Mouse (Mus musculus) midbrain, postnatal 0 days (tissue): Measurements from ENCODE around the gene Acoxl. TPM values are rescaled to one million over a fixed set of nuclear protein-coding genes. Genes with fewer than 3 reads are reported as not detected.

ENCODE experiments used
- ATAC-seq: fragments of 200-750 bp; cut with Nextera tagmentation; 2 replicates; pipeline ENCODE4 v1.8.0; 2017; ENCODE audit warnings: moderate number of reproducible peaks, mild to moderate bottlenecking, moderate TSS enrichment, moderate library complexity; ENCODE audit not compliant: low FRiP score
- DNase-seq: peaks from one replicate; pipeline ENCODE4 v3.0.0-alpha.2; 2015; ENCODE audit warnings: low spot score
- H3K27ac ChIP-seq: fragments of 300-500 bp; sonication (generic); 2 replicates; pipeline ENCODE4 v1.5.1; 2014; ENCODE audit warnings: low read depth, mild to moderate bottlenecking, low read length, mixed read lengths
- H3K27me3 ChIP-seq: fragments of 300-500 bp; sonication (generic); 2 replicates; pipeline ENCODE4 v1.6.1; 2014; ENCODE audit warnings: low read length, control low read depth, mixed read lengths; ENCODE audit not compliant: insufficient read depth
- H3K36me3 ChIP-seq: fragments of 300-500 bp; sonication (generic); 2 replicates; pipeline ENCODE4 v1.6.1; 2014; ENCODE audit warnings: low read length, control low read depth, mixed read lengths; ENCODE audit not compliant: insufficient read depth
- H3K4me1 ChIP-seq: fragments of 300-500 bp; sonication (generic); 2 replicates; pipeline ENCODE4 v1.6.1; 2014; ENCODE audit warnings: mild to moderate bottlenecking, control low read depth, antibody characterized with exemption, low read length, mixed read lengths; ENCODE audit not compliant: insufficient read depth
- H3K4me2 ChIP-seq: fragments of 300-500 bp; sonication (generic); 2 replicates; pipeline ENCODE4 v1.6.1; 2014; ENCODE audit warnings: low read depth, mild to moderate bottlenecking, low read length, mixed read lengths; ENCODE audit not compliant: poor library complexity, severe bottlenecking
- H3K4me3 ChIP-seq: fragments of 300-500 bp; sonication (generic); 2 replicates; pipeline ENCODE4 v1.5.1; 2014; ENCODE audit warnings: low read depth, mild to moderate bottlenecking, low read length, moderate library complexity
- H3K9ac ChIP-seq: fragments of 300-500 bp; sonication (generic); replicated peaks from 2 replicates; pipeline ENCODE4 v1.6.1; 2014; ENCODE audit warnings: mild to moderate bottlenecking, low read length, moderate library complexity, mixed read lengths; ENCODE audit not compliant: poor library complexity, severe bottlenecking
- H3K9me3 ChIP-seq: fragments of 300-500 bp; sonication (generic); 2 replicates; pipeline ENCODE4 v1.6.1; 2016; ENCODE audit warnings: low read length, control low read depth
- CTCF ChIP-seq: IDR thresholded peaks from 2 replicates; pipeline ENCODE4 v1.5.1; 2016; ENCODE audit warnings: antibody characterized with exemption, mild to moderate bottlenecking
- WGBS: fragments of 180-500 bp; shearing (Covaris S2); extraction: QIAGEN DNeasy Blood & Tissue Kit; methylation state at CpG from one replicate; pipeline ENCODE4 v1.1.7; 2014; 5-methylcytosine and 5-hydroxymethylcytosine counted together
- polyA plus RNA-seq: library from polyadenylated mRNA; unstranded; fragments of >200 nt; fragmentation: Nextera tagmentation; extraction: Ambion mirVana; gene quantifications from 2 replicates; pipeline ENCODE4 v1.2.1, GENCODE M21; 2015
- total RNA-seq: library from RNA; depleted of rRNA; stranded (reverse); fragments of >200 nt; gene quantifications from 2 replicates; pipeline ENCODE4 v1.2.3, GENCODE M21; 2014

Acoxl gene
- total and polyA plus RNA-seq, 2 experiments from 2014 or later: 0.05 to 0.12 TPM

- Histone ChIP-seq H3K27me3 (no peaks in the 10 kb centered on the region), H3K4me3 (no peak overlapping the region), H3K9ac (no peak overlapping the region), H3K4me2 (no peak overlapping the region), H3K4me1 (no peaks in the 10 kb centered on the region), H3K9me3 (no peaks in the 10 kb centered on the region), H3K36me3 (no peaks in the 10 kb centered on the region), H3K27ac (no peak overlapping the region)
- DNase-seq: no peak
- ATAC-seq: no peak
- WGBS: 88% methylated on average over 5 of the region's 5 CpGs
- no peak for TF ChIP-seq CTCF
Measured at GRCm38 (mm10) chr2:128134474-128134873, 295.8 kb downstream of the Acoxl start.

GRCm38 (mm10) chr2:128134948-128135347 lies 296.3 kb downstream of the Acoxl start:
- DNase-seq (no peak), ATAC-seq (no peak)
- H3K4me2 ChIP-seq: no peak overlapping the region
- H3K27ac ChIP-seq: no peak overlapping the region
- TF ChIP-seq CTCF: 0 out of 2 replicates have a peak, but pooled peaks have one; percentile 11
- H3K27me3 ChIP-seq: no peaks in the 10 kb centered on the region
- H3K9ac ChIP-seq: no peak overlapping the region
- H3K4me1 ChIP-seq: no peaks in the 10 kb centered on the region
- 72% methylated on average over 8 of the region's 8 CpGs for WGBS
- no peaks in the 10 kb centered on the region for H3K36me3 ChIP-seq
- no peak overlapping the region for H3K4me3 ChIP-seq
- no peaks in the 10 kb centered on the region for H3K9me3 ChIP-seq

DNA sequence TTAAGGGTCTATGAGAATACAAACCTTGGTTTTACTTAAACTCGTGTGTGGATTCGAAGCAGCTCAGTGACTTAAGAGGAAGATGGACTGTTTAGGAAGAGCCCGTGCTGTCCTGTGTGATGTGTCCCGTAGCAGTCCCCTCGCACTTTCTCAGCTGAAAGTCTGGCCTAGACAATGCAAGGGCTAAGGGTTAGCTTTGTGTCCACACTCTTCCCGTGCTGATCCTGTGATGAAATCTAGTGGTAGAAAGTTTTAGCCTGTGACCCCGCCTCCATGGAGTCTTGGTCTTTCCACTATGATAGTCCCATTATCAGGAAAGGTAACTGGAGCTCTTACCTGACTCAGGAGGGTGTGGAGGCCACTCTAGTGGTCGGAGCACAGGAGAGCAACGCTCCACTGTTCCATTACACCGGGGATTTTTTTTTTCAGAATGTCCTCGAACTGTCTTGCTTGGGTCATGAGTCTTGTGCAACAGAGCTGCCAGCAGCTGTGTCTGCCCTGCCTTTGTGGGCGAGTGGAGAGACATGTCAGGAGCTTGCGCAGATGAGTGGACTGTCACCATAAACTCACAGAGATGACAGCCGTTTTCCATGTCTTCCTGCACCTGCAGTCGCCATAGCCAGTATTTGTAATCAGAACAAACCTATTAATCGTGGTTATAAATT lies 298.2 kb downstream of the Acoxl start:
- no peak for DNase-seq
- H3K9me3 ChIP-seq: no peaks in the 10 kb centered on the region
- H3K27ac ChIP-seq: no peak overlapping the region
- H3K4me1 ChIP-seq: no peaks in the 10 kb centered on the region
- no peak overlapping the region for H3K9ac ChIP-seq
- no peak for ATAC-seq
- H3K36me3 ChIP-seq: no peaks in the 10 kb centered on the region
- TF ChIP-seq CTCF: no peak
- no peak overlapping the region for H3K4me3 ChIP-seq
- 87% methylated on average over 16 of the region's 16 CpGs for WGBS
- no peak overlapping the region for H3K4me2 ChIP-seq
- H3K27me3 ChIP-seq: no peaks in the 10 kb centered on the region

DNA sequence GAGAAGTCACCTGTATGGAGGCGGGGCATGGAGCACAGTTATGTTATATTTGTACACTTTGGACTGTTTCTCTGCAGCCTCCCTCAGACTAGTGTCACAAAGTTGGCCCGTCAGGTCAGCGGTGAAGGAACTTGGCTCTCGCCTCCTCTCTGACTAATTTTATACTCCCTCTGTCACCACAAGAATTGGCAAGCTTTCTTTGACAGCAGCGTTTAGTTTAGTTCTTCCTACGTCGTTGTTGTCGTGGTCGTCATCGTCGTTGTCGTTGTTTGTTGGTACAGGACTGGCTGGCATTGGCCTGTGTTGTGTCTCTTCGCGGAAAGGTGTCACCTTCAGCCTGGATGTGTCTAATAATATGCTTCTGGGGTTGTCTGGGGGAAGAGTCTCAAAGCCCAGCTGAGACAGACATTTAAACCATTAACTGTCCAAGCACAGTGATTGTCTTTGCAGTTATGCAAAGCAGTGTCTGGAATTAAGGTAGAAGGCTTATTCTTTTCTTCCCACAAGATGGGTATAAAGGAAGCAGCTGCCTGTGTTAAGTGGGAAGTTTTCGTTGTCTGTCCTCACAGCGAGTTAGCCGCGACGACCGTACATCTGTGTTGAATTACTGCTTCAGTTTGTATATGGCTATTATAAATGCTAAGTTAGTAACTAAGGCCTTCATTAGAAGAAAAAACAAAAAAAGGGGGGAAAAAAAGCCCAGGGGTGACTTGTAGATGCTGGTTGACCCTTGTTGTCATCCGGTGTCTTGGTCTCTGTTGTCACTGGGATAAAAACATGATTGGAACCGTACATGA lies 299.0 kb downstream of the Acoxl start:
- H3K36me3 ChIP-seq: no peaks in the 10 kb centered on the region
- no peak overlapping the region for H3K4me2 ChIP-seq
- H3K4me3 ChIP-seq: no peak overlapping the region
- DNase-seq: no peak
- no peaks in the 10 kb centered on the region for H3K9me3 ChIP-seq
- no peak for TF ChIP-seq CTCF
- H3K27me3 ChIP-seq: no peaks in the 10 kb centered on the region
- no peak overlapping the region for H3K27ac ChIP-seq
- 85% methylated on average over 22 of the region's 22 CpGs for WGBS
- ATAC-seq: no peak
- H3K4me1 ChIP-seq: no peaks in the 10 kb centered on the region
- H3K9ac ChIP-seq: no peak overlapping the region

DNA sequence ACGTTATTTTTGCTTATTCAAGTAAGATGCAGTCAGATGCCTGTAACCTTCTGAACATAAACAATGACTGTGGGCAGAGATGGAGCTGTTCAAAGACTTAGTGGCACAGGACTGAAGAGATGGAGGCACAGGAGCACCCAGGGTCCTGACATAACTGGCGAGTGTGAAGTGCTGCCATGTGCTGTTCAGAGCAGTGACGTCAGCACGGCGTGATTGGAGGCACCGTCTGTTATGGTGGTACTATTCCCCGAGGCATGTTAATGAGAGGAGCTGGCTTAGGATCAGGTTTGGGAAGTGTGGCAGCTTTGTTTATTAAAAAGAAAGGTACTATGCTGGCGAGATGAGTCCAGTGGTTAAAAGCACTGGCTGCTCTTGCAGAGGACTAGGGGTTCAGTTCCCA lies 300.2 kb downstream of the Acoxl start:
- Histone ChIP-seq H3K27me3 (no peaks in the 10 kb centered on the region), H3K4me2 (no peak overlapping the region), H3K4me3 (no peak overlapping the region), H3K27ac (no peak overlapping the region), H3K9ac (no peak overlapping the region), H3K36me3 (no peaks in the 10 kb centered on the region), H3K4me1 (no peaks in the 10 kb centered on the region), H3K9me3 (no peaks in the 10 kb centered on the region)
- WGBS: 60% methylated on average over 8 of the region's 8 CpGs
- DNase-seq: peak; percentile 51
- no peak for TF ChIP-seq CTCF
- ATAC-seq: no peak

DNA sequence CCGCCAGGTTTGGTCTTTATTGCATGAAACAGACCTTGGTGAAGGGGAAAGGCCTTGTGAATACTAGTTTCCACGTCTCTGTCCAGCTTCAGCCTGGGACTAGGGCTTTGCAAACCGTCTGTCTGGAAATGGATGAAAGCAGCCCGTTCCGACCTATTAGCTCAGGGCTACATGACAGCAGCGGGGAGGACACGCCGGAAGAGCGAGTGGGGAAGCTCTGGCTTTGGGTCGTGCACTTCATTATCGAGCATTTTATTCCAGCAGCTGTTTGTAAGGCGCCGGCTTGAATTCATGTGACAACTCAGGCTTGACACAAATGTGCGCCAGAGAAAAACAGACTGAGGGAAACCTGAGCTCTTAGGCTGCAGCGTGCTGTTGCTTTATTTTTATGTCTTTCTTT lies 301.1 kb downstream of the Acoxl start:
- Histone ChIP-seq H3K36me3 (no peaks in the 10 kb centered on the region), H3K27me3 (no peaks in the 10 kb centered on the region), H3K4me2 (peak overlapping the region; percentile 21; the same call in 1 of the 2 replicates), H3K9me3 (no peaks in the 10 kb centered on the region), H3K9ac (no peak overlapping the region; the same call in 1 of the 2 replicates), H3K4me1 (no peaks in the 10 kb centered on the region), H3K4me3 (no peak overlapping the region), H3K27ac (no peak overlapping the region)
- peak; percentile 56 for DNase-seq
- WGBS: 26% methylated on average over 15 of the region's 15 CpGs
- ATAC-seq: peak; percentile 52; the same call in 1 of the 2 replicates
- TF ChIP-seq CTCF: no peak
